Mouse (Mus musculus): ENCODE data around the gene Smc4. TPM values are rescaled to one million over a fixed set of nuclear protein-coding genes. Genes with fewer than 3 reads are reported as not detected.

The Smc4 gene
- 86.5 and 88.3 TPM in 2 replicates for polyA plus RNA-seq (2015; fragmentation: Nextera tagmentation; extraction: Ambion mirVana)

GRCm38 (mm10) chr3:69004437-69005337 lies at the start of gene Smc4, which contains the start of gene Ift80:
Smc4 (plus strand) TSS chr3:69004738.
Ift80 (minus strand) TSS chr3:69004570.
- H3K27me3 ChIP-seq (ENCODE audit: insufficient read depth, low read length): no peaks in the 10 kb centered on the region
- H3K4me3 ChIP-seq (ENCODE audit: low read depth, low read length): peak within 1 kb of the TSS; percentile 100
- peak within 1 kb of the TSS; percentile 97 for H3K27ac ChIP-seq (ENCODE audit: low read depth)
- peak within 1 kb of the TSS; percentile 99 for H3K9ac ChIP-seq (replicated peaks)
- no peaks in the 10 kb centered on the region for H3K9me3 ChIP-seq (ENCODE audit: low read length)
- under 1% methylated on average over 74 of the region's 76 CpGs for WGBS (ENCODE audit: insufficient replicate concordance)
- TF ChIP-seq EP300 (IDR thresholded peaks at IDR 0.05; ENCODE audit: low read depth) (peak; percentile 74; the same call in 1 of the 2 replicates), CTCF (IDR thresholded peaks at IDR 0.05; ENCODE audit: low read depth) (no peak)
- H3K4me2 ChIP-seq (ENCODE audit: low read depth, low read length): peak within 1 kb of the TSS; percentile 75
- peak; percentile 97 for DNase-seq
- H3K36me3 ChIP-seq (replicated peaks; ENCODE audit: insufficient read depth, low read length): peaks cover 7% of the 10 kb centered on the region
- ATAC-seq: peak; percentile 93
- no peaks in the 10 kb centered on the region for H3K4me1 ChIP-seq (ENCODE audit: insufficient read depth)

DNA sequence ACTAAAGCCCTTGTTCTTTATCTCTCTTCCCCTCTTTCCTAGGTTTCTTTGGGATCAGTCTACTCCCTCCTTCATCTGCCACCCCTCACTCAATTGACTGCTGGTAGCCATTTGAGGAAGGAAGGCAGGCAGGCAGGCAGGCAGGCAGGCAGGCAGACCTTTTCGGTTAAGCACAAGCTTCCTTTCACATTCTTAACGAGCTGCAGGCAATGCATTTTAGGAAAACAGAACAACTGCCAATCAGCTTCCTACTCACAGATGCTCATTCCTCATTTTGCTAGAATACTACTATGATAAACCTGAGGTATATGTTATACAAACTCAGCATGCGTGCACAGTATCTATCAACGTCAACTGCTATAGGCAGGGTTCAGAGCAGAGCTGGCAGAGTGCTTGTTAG lies 48.1 kb upstream of the Smc4 start:
- DNase-seq (no peak), ATAC-seq (no peak)
- Histone ChIP-seq H3K27ac (ENCODE audit: low read depth) (no peak overlapping the region), H3K27me3 (ENCODE audit: insufficient read depth, low read length) (no peaks in the 10 kb centered on the region), H3K9ac (replicated peaks) (no peak overlapping the region), H3K4me1 (ENCODE audit: insufficient read depth) (no peaks in the 10 kb centered on the region), H3K9me3 (ENCODE audit: low read length) (no peaks in the 10 kb centered on the region), H3K36me3 (replicated peaks; ENCODE audit: insufficient read depth, low read length) (0 out of 2 replicates have a peak, but pooled peaks cover 3% of the 10 kb centered on the region), H3K4me2 (ENCODE audit: low read depth, low read length) (no peak overlapping the region), H3K4me3 (ENCODE audit: low read depth, low read length) (no peak overlapping the region)
- TF ChIP-seq EP300 (IDR thresholded peaks at IDR 0.05; ENCODE audit: low read depth) (no peak), CTCF (IDR thresholded peaks at IDR 0.05; ENCODE audit: low read depth) (no peak)
- WGBS (ENCODE audit: insufficient replicate concordance): 45% methylated on average over 4 of the region's 4 CpGs

DNA sequence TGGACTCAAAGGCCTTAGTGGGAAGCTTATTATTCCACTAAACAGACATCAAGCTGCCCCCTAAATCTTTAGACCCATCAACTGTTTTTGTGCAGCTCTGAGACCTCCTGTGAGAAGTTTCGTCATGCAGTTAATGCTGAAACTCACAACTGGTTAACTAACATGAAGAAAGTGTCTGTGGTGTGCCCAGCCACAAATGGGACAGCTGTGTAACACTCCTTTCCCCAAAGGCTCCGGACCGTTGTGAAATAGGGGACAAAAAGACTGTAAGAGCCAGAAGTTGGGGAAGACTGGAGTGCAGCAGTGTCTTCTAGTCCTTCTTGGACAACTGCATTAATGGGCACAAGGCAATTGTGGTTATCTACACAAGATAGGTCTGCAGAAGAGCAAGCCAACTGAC lies 47.1 kb upstream of the Smc4 start:
- no peaks in the 10 kb centered on the region for H3K4me1 ChIP-seq (ENCODE audit: insufficient read depth)
- 0 out of 2 replicates have a peak, but pooled peaks have one; percentile 12 for ATAC-seq
- WGBS (ENCODE audit: insufficient replicate concordance): 74% methylated on average over 3 of the region's 3 CpGs
- H3K27me3 ChIP-seq (ENCODE audit: insufficient read depth, low read length): no peaks in the 10 kb centered on the region
- H3K9ac ChIP-seq (replicated peaks): no peak overlapping the region
- peaks cover 4% of the 10 kb centered on the region for H3K36me3 ChIP-seq (replicated peaks; ENCODE audit: insufficient read depth, low read length)
- H3K9me3 ChIP-seq (ENCODE audit: low read length): no peaks in the 10 kb centered on the region
- no peak overlapping the region for H3K4me2 ChIP-seq (ENCODE audit: low read depth, low read length)
- no peak overlapping the region for H3K27ac ChIP-seq (ENCODE audit: low read depth)
- peak; percentile 26 for DNase-seq
- no peak overlapping the region for H3K4me3 ChIP-seq (ENCODE audit: low read depth, low read length)
- TF ChIP-seq EP300 (IDR thresholded peaks at IDR 0.05; ENCODE audit: low read depth): no peak
- no peak for TF ChIP-seq CTCF (IDR thresholded peaks at IDR 0.05; ENCODE audit: low read depth)

DNA sequence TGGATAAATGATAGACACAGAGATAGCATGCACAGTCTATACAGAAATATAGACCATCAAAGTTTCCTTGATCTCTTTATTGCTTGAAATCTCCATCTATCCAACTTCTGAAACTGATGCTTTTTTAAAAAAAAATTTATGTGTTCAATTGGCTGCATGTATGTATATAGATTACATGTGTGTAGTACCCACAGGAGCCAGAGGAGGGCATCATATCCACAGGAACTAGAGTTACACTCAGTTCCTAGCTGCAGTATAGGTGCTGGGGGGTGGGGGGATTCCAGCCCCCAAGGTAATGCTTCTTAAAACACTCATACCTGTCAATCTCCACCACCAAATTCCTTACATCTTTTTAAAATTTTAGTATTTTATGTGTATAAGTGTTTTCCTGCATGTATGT lies 39.9 kb upstream of the Smc4 start:
- TF ChIP-seq CTCF (IDR thresholded peaks at IDR 0.05; ENCODE audit: low read depth) (peak; percentile 67), EP300 (IDR thresholded peaks at IDR 0.05; ENCODE audit: low read depth) (no peak)
- ATAC-seq (no peak), DNase-seq (peak; percentile 54)
- H3K27me3 ChIP-seq (ENCODE audit: insufficient read depth, low read length): no peaks in the 10 kb centered on the region
- no peak overlapping the region for H3K4me2 ChIP-seq (ENCODE audit: low read depth, low read length)
- no peak overlapping the region for H3K4me3 ChIP-seq (ENCODE audit: low read depth, low read length)
- H3K27ac ChIP-seq (ENCODE audit: low read depth): no peak overlapping the region
- no peak overlapping the region for H3K9ac ChIP-seq (replicated peaks)
- no peaks in the 10 kb centered on the region for H3K9me3 ChIP-seq (ENCODE audit: low read length)
- peaks cover 27% of the 10 kb centered on the region for H3K36me3 ChIP-seq (replicated peaks; ENCODE audit: insufficient read depth, low read length)
- no peaks in the 10 kb centered on the region for H3K4me1 ChIP-seq (ENCODE audit: insufficient read depth)

DNA sequence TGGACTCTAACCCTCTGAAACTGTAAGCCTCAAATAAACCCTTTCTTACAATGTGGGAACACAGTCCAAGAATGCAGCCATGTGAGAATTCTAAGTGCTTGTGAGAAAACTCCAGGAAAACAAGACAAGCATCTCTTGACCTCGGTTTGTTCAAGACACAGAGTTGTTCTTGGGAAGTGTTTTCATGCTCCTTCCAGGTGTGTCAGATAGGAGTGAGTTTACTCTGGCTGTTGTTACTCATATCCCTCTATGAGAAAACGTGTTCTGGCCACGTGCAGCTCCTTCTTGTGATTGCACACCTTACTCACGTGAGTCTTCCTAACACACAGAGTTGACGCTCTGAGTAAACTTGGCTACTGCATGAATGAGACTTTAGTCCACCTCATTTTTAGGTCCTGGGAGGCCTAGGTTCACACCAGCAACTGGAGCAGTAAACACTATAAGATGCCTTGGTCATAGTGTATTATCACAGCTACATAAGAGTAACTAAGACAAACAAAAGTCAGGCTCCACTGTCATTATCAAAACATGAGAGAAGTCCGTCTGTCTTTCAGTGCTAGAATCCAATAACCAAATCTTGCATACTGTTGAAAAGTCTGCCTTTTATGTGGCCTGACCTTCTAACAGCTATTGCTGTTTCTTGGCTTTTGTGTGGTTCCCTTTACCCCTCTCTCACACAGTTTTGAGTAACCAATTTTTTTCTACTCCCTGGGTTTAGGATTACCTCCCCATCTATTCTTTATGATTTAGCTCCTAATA lies 37.8 kb upstream of the Smc4 start:
- no peaks in the 10 kb centered on the region for H3K9me3 ChIP-seq (ENCODE audit: low read length)
- 92% methylated on average over 6 of the region's 6 CpGs for whole genome bisulfite sequencing (ENCODE audit: insufficient replicate concordance)
- TF ChIP-seq EP300 (IDR thresholded peaks at IDR 0.05; ENCODE audit: low read depth) (no peak), CTCF (IDR thresholded peaks at IDR 0.05; ENCODE audit: low read depth) (no peak)
- no peak overlapping the region for H3K4me3 ChIP-seq (ENCODE audit: low read depth, low read length)
- no peak overlapping the region for H3K9ac ChIP-seq (replicated peaks)
- peaks cover 23% of the 10 kb centered on the region for H3K36me3 ChIP-seq (replicated peaks; ENCODE audit: insufficient read depth, low read length)
- no peak overlapping the region for H3K27ac ChIP-seq (ENCODE audit: low read depth)
- H3K4me2 ChIP-seq (ENCODE audit: low read depth, low read length): no peak overlapping the region
- no peaks in the 10 kb centered on the region for H3K27me3 ChIP-seq (ENCODE audit: insufficient read depth, low read length)
- no peak for ATAC-seq
- H3K4me1 ChIP-seq (ENCODE audit: insufficient read depth): no peaks in the 10 kb centered on the region
- no peak for DNase-seq

- 52% methylated on average over 6 of the region's 6 CpGs for whole genome bisulfite sequencing (ENCODE audit: insufficient replicate concordance)
- Histone ChIP-seq H3K9me3 (ENCODE audit: low read length) (no peaks in the 10 kb centered on the region), H3K4me1 (ENCODE audit: insufficient read depth) (no peaks in the 10 kb centered on the region), H3K27me3 (ENCODE audit: insufficient read depth, low read length) (no peaks in the 10 kb centered on the region), H3K9ac (replicated peaks) (no peak overlapping the region), H3K36me3 (replicated peaks; ENCODE audit: insufficient read depth, low read length) (peaks cover 23% of the 10 kb centered on the region), H3K4me2 (ENCODE audit: low read depth, low read length) (no peak overlapping the region), H3K27ac (ENCODE audit: low read depth) (no peak overlapping the region), H3K4me3 (ENCODE audit: low read depth, low read length) (no peak overlapping the region)
- ATAC-seq: no peak
- no peak for DNase-seq
- TF ChIP-seq CTCF (IDR thresholded peaks at IDR 0.05; ENCODE audit: low read depth) (no peak), EP300 (IDR thresholded peaks at IDR 0.05; ENCODE audit: low read depth) (no peak)
Measured at GRCm38 (mm10) chr3:68967404-68967803, 37.1 kb upstream of the Smc4 start.

Data from liver, postnatal 0 days (tissue).